Comparison of ENCODE assay signal across 26 mouse cellular contexts in the genomic region with DNA sequence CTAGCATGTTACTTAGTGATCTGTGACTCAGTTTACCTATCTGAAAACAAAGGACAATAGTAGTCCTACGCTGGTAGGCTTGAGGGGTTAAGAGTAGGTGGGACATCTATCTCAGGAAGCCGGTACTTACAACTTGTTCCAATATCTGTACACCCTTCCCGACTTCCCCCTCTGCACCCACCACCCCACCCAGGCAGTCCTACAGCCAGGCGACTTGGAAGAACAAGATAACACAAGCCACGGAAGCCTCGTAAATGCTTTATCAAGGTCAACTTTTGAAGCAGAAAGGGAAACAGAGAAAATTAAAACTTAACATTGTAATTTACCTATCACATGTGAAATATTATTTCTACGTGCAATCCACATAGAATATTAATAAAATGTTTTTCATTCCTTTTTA. TPM values are rescaled to one million over a fixed set of nuclear protein-coding genes. Genes with fewer than 3 reads are reported as not detected.
"Had no signal": no experiment of that assay in that cellular context is flagged by ENCODE, and none has a peak within 500 bp of the region (broad histone marks: within the 10 kb centered on the region; RNA-seq: fewer than 3 reads in every experiment).

No protein-coding gene starts in this region.

- H3K4me2 ChIP-seq: lung, embryonic 14.5 days; midbrain, embryonic 12.5 days; neural tube, embryonic 13.5 days; neural tube, embryonic 15.5 days had no signal

- ATAC-seq: midbrain, embryonic 16.5 days had no signal

- H3K4me3 ChIP-seq: midbrain, embryonic 10.5 days; midbrain, embryonic 12.5 days; myocyte; neural tube, embryonic 13.5 days; neural tube, embryonic 15.5 days had no signal

- DNase-seq: lung, adult 18-20 months; lung, embryonic 14.5 days; lung, postnatal 10 days; lung, postnatal 4 days; midbrain, embryonic 14.5 days; retina, postnatal 1 day; right cerebral cortex, adult 18-20 months; right cerebral cortex, postnatal 25 days; right cerebral cortex, postnatal 4 days; spleen, adult 18-20 months; thymus, adult 18-20 months; thymus, postnatal 25 days; thymus, postnatal 4 days had no signal

- H3K4me1 ChIP-seq: neural tube, embryonic 15.5 days had no signal

- H3K9me3 ChIP-seq: midbrain, embryonic 10.5 days; midbrain, embryonic 12.5 days; neural tube, embryonic 13.5 days; neural tube, embryonic 15.5 days had no signal

- H3K9ac ChIP-seq: lung, embryonic 14.5 days; midbrain, embryonic 12.5 days; neural tube, embryonic 13.5 days; neural tube, embryonic 15.5 days had no signal

- H3K36me3 ChIP-seq: midbrain, embryonic 10.5 days; midbrain, embryonic 12.5 days; neural tube, embryonic 13.5 days; neural tube, embryonic 15.5 days had no signal

- H3K27ac ChIP-seq: midbrain, embryonic 10.5 days; midbrain, embryonic 12.5 days; neural tube, embryonic 13.5 days; neural tube, embryonic 15.5 days had no signal

RNA-seq across cellular contexts. Expression of gene Kcp, which starts 7.6 kb away (rescaled TPM):
- total RNA-seq: megakaryocyte, adult 5-6 weeks; megakaryocyte-erythroid progenitor cell, adult 5-6 weeks had no signal

RNA-seq across cellular contexts. Expression of gene Atp6v1fnb, which starts 28.9 kb away (rescaled TPM):
- total RNA-seq: megakaryocyte-erythroid progenitor cell, adult 5-6 weeks had no signal
- polyA plus RNA-seq: lung, embryonic 14.5 days; lung, embryonic 16.5 days; midbrain, embryonic 10.5 days; midbrain, embryonic 12.5 days; midbrain, embryonic 14.5 days; myocyte; neural tube, embryonic 11.5 days; neural tube, embryonic 13.5 days; stomach, embryonic 14.5 days; stomach, embryonic 16.5 days; urinary bladder, adult 2 months had no signal
